Mouse (Mus musculus) c-Kit-positive CD71-positive TER-119-negative erythroid progenitor cells, embryonic 14.5 days (primary cell): ENCODE data around the gene Arpc3.
"Not testable (repeated sequence)": the region's sequence is repeated elsewhere in the genome, so short reads cannot be mapped to it uniquely, and the experiment has no call there.

Experiments used
- DNase-seq: peaks from one replicate; pipeline ENCODE4 v3.0.0-alpha.2; 2013; ENCODE audit warnings: low read depth

The Arpc3 gene

DNA sequence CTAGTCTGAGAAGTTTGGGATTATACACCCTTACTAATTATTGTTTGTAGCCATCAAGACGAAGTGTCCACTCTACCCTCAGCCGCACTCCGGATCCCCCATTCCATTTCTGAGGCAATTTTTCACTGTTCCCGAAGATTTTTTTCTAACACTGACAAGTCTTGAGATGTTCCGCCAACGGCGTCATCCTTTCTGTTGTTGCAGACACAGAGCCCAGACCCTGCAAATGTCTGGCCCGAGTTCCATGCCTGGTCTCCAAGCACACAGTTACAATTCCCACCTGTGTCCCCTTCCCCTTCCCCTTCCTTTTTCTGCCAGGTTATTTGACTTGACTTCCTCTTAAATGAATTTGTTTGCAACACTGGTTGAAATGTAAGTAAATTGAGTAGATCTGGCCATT is 8.2 kb downstream of the Arpc3 start:
- DNase-seq: no peak

DNA sequence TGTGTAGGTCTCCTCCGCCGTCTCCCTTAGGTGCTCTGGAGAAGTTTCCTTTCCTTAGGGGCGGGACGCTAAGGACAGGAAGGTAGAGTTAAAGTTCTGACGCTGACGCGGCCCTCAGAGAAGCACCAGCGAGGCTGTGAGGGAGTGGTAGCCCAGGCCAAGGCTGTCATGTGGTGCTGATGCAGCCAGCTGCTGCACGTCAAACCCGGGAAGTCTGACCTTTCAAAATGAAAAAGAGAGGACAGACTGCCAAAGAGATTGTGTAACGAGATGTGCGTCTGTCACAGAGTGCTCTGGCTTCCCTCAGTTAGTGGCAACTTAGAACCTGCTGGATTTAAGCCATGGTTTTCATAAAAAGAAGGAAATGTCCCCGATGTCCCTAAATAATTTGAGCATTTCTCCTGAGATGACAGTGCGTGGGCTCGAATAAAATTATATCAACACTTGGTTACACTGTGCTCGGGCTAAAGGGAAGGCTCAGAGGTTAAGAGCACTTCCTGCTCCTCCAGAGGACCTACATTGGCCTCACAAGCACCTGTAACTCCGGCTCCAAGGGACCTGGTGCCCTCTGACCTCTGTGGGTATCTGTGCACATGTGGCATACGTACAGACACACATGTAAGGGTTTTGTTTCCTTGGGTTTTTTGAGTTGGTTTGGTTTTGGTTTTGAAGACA is 9.1 kb downstream of the Arpc3 start:
- no peak for DNase-seq

DNA sequence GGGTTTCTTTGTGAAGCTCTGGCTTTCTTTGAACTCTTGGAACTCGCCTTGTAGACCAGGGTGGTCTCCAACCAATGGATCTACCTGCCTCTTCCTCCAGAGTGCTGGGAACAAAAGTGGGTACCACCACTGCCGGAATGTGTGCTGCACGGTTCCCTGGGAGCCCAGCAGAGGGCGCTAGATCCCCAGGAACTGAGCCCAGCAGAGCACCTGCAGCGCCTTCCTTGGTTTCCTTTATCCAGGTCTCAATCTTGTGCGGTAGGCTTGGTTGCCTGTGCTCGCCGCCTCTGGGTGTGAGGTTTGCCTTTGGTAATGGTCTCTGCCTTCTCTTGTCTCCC is 9.6 kb downstream of the Arpc3 start:
- DNase-seq: no peak

DNA sequence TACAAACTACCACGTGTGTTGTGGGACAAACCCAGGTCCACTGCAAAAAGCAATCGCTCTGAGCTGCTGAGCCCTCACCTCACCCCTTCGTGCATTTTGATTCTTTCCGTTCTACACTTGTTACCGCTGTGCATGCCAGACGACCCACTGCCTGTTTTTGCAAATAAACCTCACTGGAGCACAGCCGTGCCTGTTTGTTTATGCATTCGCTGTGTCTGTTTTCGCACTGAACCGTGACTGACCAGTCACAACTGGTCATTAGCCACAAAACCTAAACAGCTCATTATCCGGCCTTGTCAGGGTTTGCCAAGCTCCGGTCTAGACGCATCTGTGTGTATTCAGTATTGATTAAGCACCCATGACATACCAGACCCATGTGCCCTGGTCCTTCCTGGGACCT is 10.5 kb downstream of the Arpc3 start:
- no peak for DNase-seq

DNA sequence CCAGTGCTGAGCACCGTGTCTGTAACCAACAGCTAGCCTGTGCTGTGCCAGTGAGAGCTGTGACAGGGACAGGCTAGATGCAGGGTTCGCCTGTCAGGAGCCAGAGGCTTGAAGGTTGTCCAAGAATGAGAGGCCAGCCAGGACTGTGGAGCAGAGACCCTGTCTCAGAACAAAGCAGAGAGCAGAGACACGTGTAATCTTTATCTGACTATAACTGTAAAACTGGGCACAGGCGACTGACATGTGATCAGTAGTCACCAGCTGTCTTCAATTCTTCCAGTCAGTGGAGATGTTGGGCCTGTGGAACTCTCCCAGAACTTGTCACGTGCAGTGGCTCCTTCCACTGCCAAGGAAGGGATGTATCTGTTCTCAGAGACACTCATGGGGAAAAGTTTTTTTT is 11.1 kb downstream of the Arpc3 start:
- no peak for DNase-seq

DNA sequence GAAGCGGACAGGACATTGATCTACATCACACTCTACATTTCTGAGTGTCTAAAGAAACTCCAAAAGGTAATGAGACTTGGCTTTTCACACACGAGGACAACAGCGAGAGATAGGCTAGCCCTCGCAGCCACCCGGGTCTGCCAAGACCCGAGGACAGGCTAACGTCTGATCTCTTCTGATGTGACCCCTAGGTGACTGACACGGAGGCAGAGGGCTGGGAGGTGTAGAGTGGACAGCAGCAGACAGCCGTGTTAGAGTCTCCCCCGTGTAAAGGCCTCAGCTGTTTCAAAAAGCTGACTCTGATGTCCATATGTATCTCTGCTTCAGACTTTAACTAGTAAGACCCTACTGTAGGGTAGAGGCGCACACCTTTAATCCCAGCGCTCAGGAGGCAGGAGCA is 11.7 kb downstream of the Arpc3 start:
- DNase-seq: no peak

DNA sequence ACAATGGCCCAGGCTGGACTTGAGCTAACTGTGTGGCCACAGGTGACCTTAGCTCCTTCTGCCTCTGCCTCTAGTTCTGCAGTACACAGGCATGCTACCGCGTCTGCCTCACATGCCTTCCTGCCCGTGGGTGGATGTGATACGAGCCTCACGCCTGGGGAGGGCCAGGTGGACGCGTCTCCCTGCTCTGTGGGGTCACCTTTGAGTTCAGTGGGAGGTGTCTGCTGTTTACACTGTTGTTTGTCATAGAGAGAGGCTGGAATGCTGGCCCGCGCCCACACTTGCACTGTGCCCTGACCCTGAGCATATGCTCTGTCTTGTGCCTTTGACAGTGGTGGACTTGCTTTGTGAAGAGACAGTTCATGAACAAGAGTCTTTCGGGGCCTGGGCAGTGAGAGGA is 13.9 kb downstream of the Arpc3 start:
- DNase-seq: no peak

DNA sequence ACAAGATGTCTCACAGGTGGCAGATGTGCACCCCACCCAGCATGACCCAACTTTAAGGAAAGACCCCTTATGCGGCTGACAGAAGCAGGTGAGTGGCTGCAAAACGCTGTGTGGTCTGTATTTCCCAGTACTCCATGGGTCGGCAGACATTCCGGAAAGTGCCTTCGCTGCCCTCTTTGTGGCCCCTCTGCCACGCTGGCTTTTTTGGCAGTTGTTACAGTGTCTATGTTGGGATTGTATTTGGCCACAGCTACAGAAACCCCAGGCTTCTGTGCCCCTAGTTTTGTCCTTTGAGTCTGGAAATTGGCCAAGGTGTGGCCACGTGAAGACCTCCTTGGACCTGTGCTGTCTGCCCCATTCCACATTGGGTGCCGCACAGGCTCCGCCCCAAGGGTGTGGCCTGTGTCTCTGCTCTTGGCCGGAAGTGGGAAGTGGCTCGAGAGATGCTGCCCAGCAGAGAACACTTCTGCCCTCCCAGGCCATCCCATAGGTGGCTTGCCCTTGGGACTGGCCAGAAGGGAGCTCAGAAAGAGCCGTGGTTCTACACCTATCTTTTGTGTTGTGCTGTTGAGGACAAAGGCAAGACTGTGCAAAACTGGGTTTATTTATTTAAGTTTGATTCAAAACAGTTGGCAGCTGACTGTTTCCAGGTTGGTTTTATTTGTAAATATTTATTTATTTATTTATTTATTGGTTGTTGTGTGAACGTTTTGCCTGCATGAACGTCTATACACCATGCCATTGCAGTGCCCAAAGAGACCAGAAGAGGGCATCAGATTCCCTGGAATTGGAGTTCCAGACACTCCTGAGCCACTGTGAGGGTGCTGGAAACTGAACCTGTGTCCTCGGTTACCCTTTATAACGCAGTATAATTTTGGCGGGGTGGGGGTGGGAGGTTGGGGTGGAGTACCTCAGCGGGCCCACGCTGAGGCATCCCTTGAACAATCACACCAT is 18.3 kb downstream of the Arpc3 start:
- DNase-seq: no peak

DNA sequence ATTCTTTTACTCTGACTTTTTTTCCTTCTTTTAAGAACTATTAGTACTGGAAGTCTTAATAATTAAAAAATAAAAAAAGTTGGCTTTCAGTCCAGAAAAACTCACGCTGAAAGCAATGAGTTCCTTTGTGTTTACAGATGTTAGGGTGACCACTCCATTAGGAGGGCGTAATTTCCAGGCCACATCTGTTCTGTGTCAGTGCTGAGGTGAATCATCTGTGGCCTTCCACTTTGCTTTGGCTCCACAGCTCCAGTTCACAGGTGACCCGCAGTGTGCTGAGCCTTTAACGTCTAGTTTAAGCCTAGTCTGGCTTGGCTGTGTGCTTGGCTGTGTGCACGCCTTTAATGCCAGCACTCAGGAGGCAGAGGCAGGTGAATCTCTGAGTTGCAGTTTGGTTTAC is 20.2 kb downstream of the Arpc3 start:
- DNase-seq: no peak

DNA sequence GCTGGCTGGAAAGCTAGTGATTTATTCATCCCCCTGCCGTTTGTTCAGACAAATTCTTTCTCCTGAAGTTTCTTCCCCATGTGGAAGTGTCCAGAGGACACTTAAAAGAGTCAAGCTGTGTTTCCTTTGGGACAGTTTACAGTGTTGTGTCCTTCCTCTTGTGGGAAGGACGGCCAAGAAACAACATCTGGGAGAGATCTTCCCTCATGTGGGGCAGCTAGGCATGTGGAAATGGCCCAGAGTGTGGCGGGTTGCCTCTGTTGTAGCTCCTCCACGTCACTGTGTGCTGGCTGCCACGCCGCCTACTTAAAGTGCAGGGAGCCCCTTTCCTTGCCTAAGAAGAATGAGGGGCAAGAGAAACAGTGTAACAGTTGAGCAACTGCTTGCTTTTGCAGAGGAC is 21.1 kb downstream of the Arpc3 start:
- DNase-seq: no peak

DNA sequence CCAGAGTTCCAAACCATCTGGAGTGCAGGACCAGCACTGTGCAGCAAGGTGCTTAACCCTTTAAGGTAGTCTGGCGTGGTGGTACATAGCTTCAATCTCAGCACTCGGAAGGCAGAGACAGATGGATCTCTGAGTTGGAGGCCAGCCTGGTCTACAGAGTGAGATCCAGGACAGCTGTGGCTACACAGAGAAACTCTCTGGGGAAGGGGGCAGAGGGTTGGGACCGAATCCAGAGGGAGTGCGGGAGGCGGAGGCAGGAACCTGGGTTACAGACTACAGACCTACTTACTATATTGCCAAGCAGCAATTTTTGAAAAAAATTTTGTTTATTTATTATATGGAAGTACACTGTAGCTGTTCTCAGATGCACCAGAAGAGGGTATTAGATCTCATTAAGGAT is 22.7 kb downstream of the Arpc3 start:
- DNase-seq: no peak

DNA sequence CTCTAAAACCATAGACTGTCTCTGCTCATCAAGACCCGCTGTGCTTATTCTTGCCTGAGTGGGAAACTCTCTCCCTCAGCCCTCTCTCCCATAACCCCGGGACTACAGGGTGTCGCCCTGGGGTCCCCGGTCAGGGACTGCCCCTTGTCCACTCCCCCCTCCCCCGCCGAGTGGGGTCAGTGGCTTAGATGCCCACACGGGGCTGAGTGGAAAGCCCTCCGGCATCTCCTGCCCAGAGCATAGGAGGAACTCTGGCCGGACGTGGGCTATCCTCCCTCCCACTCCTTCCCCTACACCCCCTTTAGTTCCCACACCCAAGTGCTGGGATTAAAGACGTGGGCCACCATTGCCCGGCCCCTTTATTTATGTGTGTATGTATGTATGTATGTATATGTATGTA is 23.8 kb downstream of the Arpc3 start:
- DNase-seq: no peak

DNA sequence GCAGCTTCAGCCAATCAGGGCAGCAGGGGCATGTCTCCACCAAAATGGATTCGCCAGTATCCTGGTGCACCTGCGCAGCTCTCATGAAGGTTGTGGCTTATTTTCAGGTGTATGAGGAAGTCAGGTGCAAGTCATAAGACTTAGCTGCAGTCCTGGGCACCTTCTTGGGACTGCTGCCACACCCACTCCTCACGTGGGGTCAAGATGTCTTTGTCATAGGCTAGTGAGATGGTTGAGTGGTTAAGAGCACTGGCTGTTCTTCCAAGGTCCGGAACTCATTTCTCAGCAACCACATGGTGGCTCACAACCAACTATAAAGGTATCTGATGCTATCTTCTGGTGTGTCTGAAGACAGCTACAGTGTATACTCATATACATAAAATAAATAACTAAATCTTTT is 29.0 kb downstream of the Arpc3 start:
- DNase-seq: not testable (repeated sequence)

DNA sequence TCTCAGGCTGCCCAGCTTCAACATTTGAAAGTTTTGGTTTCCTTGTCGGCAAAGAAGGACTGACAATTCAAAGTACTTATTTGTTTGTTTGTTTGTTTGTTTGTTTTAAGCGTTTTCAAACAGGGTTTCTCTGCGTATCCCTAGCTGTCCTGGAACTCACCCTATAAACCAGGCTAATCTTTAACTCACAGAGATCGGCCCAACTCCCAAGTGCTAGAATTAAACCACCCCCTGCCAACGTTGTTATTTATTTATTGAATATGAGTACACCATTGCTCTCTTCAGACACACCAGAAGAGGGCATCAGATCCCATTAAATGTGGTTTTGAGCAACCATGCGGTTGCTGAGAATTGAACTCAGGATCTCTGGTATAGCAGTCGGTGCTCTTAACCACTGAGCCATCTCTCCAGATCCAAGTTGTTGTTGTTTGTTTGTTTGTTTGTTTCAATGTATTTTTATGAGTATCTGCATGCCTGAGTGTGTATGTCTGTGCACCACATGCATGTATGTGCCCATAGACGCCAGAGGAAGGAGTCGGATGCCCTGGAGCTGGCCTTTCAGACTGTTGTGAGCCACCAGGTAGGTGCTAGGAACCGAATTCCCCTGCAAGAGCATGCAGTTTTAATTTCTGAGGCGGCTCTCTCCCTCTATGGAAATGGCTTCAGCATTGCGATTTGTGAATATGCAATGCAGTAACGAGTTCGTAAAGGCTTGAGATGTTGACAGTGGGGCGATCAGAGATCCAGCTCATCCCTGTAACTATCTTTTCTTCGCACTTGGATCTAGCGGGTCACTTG is 29.8 kb downstream of the Arpc3 start, which contains the start of gene Anapc7:
Gene Anapc7 (plus strand): TSS at position 423 of the 798 bp plus-strand sequence.
- DNase-seq: no peak

DNA sequence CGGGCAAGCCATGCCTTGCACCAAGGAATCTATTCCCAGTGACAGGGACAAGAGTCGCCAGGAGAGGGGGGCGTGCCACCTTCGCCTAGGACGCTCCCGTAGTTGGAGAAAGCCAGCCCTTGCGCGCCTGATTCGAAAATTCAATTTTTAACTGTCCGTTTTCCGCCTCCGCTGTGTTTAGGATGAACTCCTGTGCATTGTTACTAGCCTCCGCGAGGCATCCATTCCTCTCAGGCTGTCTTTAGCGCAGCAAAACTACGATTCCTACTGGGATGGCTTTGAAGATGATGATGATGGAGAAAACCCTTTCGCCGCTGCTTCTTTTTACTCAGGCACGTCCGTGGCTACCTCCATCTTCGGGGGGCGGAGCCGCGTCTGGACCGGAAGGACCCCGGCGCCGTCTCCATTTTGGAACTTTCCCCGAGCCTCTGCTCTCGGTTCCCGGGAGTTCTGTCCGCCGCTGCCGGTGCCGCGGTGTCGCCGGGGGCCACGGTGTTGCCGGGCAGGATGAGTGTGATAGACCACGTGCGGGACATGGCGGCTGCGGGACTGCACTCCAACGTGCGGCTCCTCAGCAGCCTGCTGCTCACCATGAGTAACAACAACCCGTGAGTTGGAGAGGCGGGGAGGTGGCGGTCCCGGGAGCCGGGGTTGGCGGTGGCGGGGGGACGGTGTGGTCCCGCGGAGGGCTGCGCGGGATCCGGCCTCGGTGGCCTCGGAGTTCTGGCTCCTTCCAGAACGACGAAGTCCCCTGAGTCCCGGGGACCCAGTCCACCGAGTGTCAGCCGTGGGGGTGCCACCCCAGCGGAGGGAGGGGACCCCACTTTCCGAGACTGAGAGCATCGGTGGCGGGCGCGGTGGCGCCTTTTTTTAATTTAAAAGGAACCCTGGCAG is 30.6 kb downstream of the Arpc3 start:
- DNase-seq: peak; percentile 83

DNA sequence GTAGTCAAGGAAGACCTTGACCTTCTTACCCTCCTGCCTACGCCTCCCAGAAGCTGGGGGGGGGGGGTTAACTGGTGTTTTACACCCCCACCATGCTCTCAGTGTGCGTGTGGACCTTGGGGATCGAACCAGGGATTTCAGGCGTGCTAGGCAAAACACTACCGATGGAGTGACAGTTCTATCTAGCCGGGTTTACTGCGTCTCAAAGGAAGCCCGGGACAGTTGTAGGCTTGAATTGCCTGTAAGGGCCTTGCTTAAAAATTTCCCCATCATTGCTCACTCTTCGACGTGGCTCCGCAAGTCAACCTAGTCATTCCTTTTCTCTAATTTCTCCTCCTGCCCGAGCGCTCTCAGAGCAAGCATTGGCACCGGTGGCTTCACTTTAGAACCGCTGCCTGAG is 31.4 kb downstream of the Arpc3 start:
- DNase-seq: no peak

DNA sequence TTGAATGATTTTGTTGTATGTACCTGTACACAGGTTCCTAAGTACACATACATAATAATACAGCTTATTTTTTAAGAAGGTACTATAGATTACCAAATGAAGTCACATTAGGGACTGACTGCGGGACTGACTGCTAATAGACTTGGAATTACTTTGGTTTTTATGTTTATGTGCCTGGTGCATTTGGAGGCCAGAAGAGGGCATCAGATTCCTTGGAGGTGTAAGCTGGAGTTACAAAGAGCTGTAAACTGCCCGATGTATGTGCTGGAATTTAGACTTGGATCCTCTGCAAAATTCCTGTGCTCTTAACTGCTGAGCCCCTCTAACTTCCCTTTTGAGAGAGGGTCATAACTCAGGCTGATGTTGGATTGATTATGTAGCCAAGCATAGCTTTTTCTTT is 33.9 kb downstream of the Arpc3 start:
- no peak for DNase-seq

DNA sequence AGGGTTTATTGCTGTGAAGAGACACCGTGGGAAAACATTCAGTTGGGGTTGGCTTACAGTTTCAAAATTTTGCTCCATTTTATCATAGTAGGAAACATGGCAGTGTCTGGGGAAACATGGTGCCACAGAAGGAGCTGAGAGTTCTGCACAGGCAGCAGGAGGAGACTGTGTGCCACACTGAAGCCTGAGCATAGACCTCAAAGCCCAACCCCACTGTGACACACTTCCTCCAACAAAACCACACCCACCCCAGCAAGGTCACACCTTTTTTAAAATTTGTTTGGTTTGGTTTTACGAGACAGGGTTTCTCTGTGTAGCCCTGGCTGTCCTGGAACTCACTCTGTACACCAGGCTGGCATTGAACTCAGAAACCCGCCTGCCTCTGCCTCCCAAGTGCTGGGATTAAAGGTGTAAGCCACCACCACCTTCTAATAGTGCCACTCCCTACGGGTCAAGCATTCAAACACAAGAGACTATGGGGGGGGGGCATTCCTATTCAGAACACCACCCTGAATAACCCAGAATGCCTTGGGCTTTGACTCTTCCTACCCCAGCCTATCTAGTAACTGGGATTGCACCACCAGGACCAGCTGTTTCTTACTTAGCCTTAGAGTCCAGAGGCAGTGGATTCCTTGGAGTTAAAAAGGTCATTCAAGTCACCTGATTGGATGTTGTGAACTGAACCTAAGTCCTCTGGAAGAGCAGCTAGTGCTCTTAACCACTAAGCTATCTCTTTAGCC is 38.5 kb downstream of the Arpc3 start:
- no peak for DNase-seq

DNA sequence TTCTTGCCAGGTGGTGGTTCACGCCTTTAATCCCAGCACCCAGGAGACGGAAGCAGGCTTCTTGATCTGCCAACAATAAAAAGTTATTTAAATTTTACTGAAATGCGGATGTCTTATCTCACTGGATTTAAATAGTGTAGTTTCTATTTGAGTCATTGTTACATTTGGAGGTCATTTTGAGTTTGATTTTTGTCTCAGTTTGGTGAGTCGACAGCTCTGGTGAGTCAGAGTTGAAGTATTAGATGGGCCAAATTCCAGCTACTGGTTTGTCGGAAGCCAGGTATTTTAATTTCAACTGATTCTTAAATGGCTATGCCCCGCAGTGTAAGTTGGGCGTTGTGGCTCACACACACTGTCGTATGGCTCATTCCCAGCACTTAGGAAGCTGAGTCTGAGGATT is 39.5 kb downstream of the Arpc3 start:
- DNase-seq: no peak

DNA sequence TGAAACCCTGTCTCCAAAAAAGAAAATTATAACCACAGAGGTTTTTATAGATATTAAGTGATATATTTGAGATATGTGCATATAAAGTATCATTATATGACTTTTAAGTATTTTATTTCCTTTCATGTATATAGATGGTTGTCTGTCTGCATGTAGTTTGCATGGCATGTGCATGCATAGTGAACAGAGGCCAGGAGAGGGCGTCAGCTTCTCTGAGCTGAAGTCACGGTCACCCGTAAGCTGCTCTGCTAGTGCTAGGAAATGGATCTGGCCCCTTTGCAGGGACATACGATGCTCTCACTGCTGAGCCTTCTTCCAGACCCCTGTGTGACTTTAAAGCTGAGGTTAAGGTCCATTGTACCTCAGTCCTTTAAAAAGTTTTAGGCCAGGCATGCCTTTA is 42.9 kb downstream of the Arpc3 start:
- DNase-seq: no peak
